Mouse (Mus musculus): ENCODE measurements around the gene Ptk7. TPM values are rescaled to one million over a fixed set of nuclear protein-coding genes. Genes with fewer than 3 reads are reported as not detected.
A peak's percentile ranks its signal among the peaks of the same experiment; 100 is the strongest.

The Ptk7 gene
- total and polyA plus RNA-seq, 2 experiments from 2014 or later = 22.5 to 62.6 TPM

GRCm38 (mm10) chr17:46519971-46520370 lies 109.3 kb downstream of the Ptk7 start:
- TF ChIP-seq CTCF (IDR thresholded peaks at IDR 0.05) = no peak
- 65% methylated on average over 10 of the region's 10 CpGs for WGBS
- Histone ChIP-seq H3K4me2 (ENCODE audit: low read depth, low read length, poor library complexity, severe bottlenecking) (no peak overlapping the region), H3K36me3 (ENCODE audit: insufficient read depth, low read length) (peaks cover 37% of the 10 kb centered on the region), H3K27ac (ENCODE audit: low read depth, low read length) (no peak overlapping the region), H3K27me3 (ENCODE audit: insufficient read depth, low read length) (no peaks in the 10 kb centered on the region), H3K4me1 (ENCODE audit: insufficient read depth, low read length) (no peaks in the 10 kb centered on the region), H3K4me3 (ENCODE audit: low read depth, low read length) (no peak overlapping the region), H3K9ac (replicated peaks; ENCODE audit: low read length, poor library complexity, severe bottlenecking) (no peak overlapping the region), H3K9me3 (ENCODE audit: low read length) (no peaks in the 10 kb centered on the region)
- DNase-seq (ENCODE audit: low spot score) (no peak), ATAC-seq (ENCODE audit: low FRiP score) (0 out of 2 replicates have a peak, but pooled peaks have one; percentile 21)

Small RNAs within 50 kb of the gene (microRNA-seq; reads per million reads assigned to microRNA genes)
- not detected for gene Mir6976 (ENCODE audit: borderline number of aligned reads)

Other genes with a start within 250 kb of the Ptk7 start
- gene Zfp318, start 245.8 kb downstream of the Ptk7 start, total RNA-seq (2014; rRNA removed) = 33.7 and 35.2 TPM in 2 replicates
- gene Zfp318, start 245.8 kb downstream of the Ptk7 start, polyA plus RNA-seq (2015; fragmentation: Nextera tagmentation; extraction: Ambion mirVana) = 21.8 and 25.0 TPM in 2 replicates
- 2.0 and 3.0 TPM in 2 replicates for gene Crip3, start 200.6 kb downstream of the Ptk7 start, total RNA-seq (2014; rRNA removed)
- 1.5 and 2.1 TPM in 2 replicates for gene Crip3, start 200.6 kb downstream of the Ptk7 start, polyA plus RNA-seq (2015; fragmentation: Nextera tagmentation; extraction: Ambion mirVana)
- 0.93 TPM in 1 of 2 replicates, not detected in the other for gene Slc22a7, start 191.0 kb downstream of the Ptk7 start, total RNA-seq (2014; rRNA removed)
- gene Slc22a7, start 191.0 kb downstream of the Ptk7 start, polyA plus RNA-seq (2015; fragmentation: Nextera tagmentation; extraction: Ambion mirVana) = 0.20 TPM in 1 of 2 replicates, not detected in the other
- 46.8 and 50.1 TPM in 2 replicates for gene Ttbk1, start 141.8 kb downstream of the Ptk7 start, total RNA-seq (2014; rRNA removed)
- 5.4 and 6.1 TPM in 2 replicates for gene Ttbk1, start 141.8 kb downstream of the Ptk7 start, polyA plus RNA-seq (2015; fragmentation: Nextera tagmentation; extraction: Ambion mirVana)
- 4.0 and 4.1 TPM in 2 replicates for gene Dnph1, start 132.8 kb downstream of the Ptk7 start, total RNA-seq (2014; rRNA removed)
- 10.2 and 10.4 TPM in 2 replicates for gene Dnph1, start 132.8 kb downstream of the Ptk7 start, polyA plus RNA-seq (2015; fragmentation: Nextera tagmentation; extraction: Ambion mirVana)
- gene Cul9, start 83.1 kb downstream of the Ptk7 start, total RNA-seq (2014; rRNA removed) = 53.8 and 70.9 TPM in 2 replicates
- 13.6 and 16.7 TPM in 2 replicates for gene Cul9, start 83.1 kb downstream of the Ptk7 start, polyA plus RNA-seq (2015; fragmentation: Nextera tagmentation; extraction: Ambion mirVana)
- gene Srf, start 73.3 kb downstream of the Ptk7 start, total RNA-seq (2014; rRNA removed) = 45.8 and 69.0 TPM in 2 replicates
- gene Srf, start 73.3 kb downstream of the Ptk7 start, polyA plus RNA-seq (2015; fragmentation: Nextera tagmentation; extraction: Ambion mirVana) = 2.6 and 3.3 TPM in 2 replicates
- gene Klc4, start 16.5 kb upstream of the Ptk7 start, total RNA-seq (2014; rRNA removed) = 24.5 and 28.5 TPM in 2 replicates
- 20.0 and 22.2 TPM in 2 replicates for gene Klc4, start 16.5 kb upstream of the Ptk7 start, polyA plus RNA-seq (2015; fragmentation: Nextera tagmentation; extraction: Ambion mirVana)
- gene Mrpl2, start 16.7 kb upstream of the Ptk7 start, total RNA-seq (2014; rRNA removed) = 46.7 and 47.4 TPM in 2 replicates
- 85.5 and 85.7 TPM in 2 replicates for gene Mrpl2, start 16.7 kb upstream of the Ptk7 start, polyA plus RNA-seq (2015; fragmentation: Nextera tagmentation; extraction: Ambion mirVana)
- 83.5 and 92.4 TPM in 2 replicates for gene Cul7, start 20.8 kb upstream of the Ptk7 start, total RNA-seq (2014; rRNA removed)
- 26.2 and 26.6 TPM in 2 replicates for gene Cul7, start 20.8 kb upstream of the Ptk7 start, polyA plus RNA-seq (2015; fragmentation: Nextera tagmentation; extraction: Ambion mirVana)
- 26.9 and 27.6 TPM in 2 replicates for gene Rrp36, start 44.8 kb upstream of the Ptk7 start, total RNA-seq (2014; rRNA removed)
- gene Rrp36, start 44.8 kb upstream of the Ptk7 start, polyA plus RNA-seq (2015; fragmentation: Nextera tagmentation; extraction: Ambion mirVana) = 47.1 and 52.2 TPM in 2 replicates
- gene Mea1, start 49.3 kb upstream of the Ptk7 start, total RNA-seq (2014; rRNA removed) = 130 and 171 TPM in 2 replicates
- gene Mea1, start 49.3 kb upstream of the Ptk7 start, polyA plus RNA-seq (2015; fragmentation: Nextera tagmentation; extraction: Ambion mirVana) = 314 and 362 TPM in 2 replicates
- 98.7 and 99.7 TPM in 2 replicates for gene Klhdc3, start 51.4 kb upstream of the Ptk7 start, total RNA-seq (2014; rRNA removed)
- 185 and 192 TPM in 2 replicates for gene Klhdc3, start 51.4 kb upstream of the Ptk7 start, polyA plus RNA-seq (2015; fragmentation: Nextera tagmentation; extraction: Ambion mirVana)
- 118 and 128 TPM in 2 replicates for gene Ppp2r5d, start 75.6 kb upstream of the Ptk7 start, total RNA-seq (2014; rRNA removed)
- gene Ppp2r5d, start 75.6 kb upstream of the Ptk7 start, polyA plus RNA-seq (2015; fragmentation: Nextera tagmentation; extraction: Ambion mirVana) = 94.1 and 103 TPM in 2 replicates
- gene Pex6, start 82.0 kb upstream of the Ptk7 start, total RNA-seq (2014; rRNA removed) = 37.8 and 38.5 TPM in 2 replicates
- gene Pex6, start 82.0 kb upstream of the Ptk7 start, polyA plus RNA-seq (2015; fragmentation: Nextera tagmentation; extraction: Ambion mirVana) = 17.6 and 18.3 TPM in 2 replicates
- 0.27 and 0.57 TPM in 2 replicates for gene Gnmt, start 99.7 kb upstream of the Ptk7 start, total RNA-seq (2014; rRNA removed)
- gene Gnmt, start 99.7 kb upstream of the Ptk7 start, polyA plus RNA-seq (2015; fragmentation: Nextera tagmentation; extraction: Ambion mirVana) = 0.88 and 1.5 TPM in 2 replicates
- 62.0 and 74.6 TPM in 2 replicates for gene Cnpy3, start 122.7 kb upstream of the Ptk7 start, total RNA-seq (2014; rRNA removed)
- 70.7 and 74.4 TPM in 2 replicates for gene Cnpy3, start 122.7 kb upstream of the Ptk7 start, polyA plus RNA-seq (2015; fragmentation: Nextera tagmentation; extraction: Ambion mirVana)
- gene Ptcra, start 134.2 kb upstream of the Ptk7 start, total RNA-seq (2014; rRNA removed) = not detected in 2 replicates
- gene Ptcra, start 134.2 kb upstream of the Ptk7 start, polyA plus RNA-seq (2015; fragmentation: Nextera tagmentation; extraction: Ambion mirVana) = 0.17 and 0.20 TPM in 2 replicates
- 39.2 and 39.3 TPM in 2 replicates for gene 2310039H08Rik, start 143.1 kb upstream of the Ptk7 start, total RNA-seq (2014; rRNA removed)
- gene 2310039H08Rik, start 143.1 kb upstream of the Ptk7 start, polyA plus RNA-seq (2015; fragmentation: Nextera tagmentation; extraction: Ambion mirVana) = 56.6 and 59.2 TPM in 2 replicates
- 42.3 and 43.2 TPM in 2 replicates for gene Rpl7l1, start 153.2 kb upstream of the Ptk7 start, total RNA-seq (2014; rRNA removed)
- 67.6 and 69.7 TPM in 2 replicates for gene Rpl7l1, start 153.2 kb upstream of the Ptk7 start, polyA plus RNA-seq (2015; fragmentation: Nextera tagmentation; extraction: Ambion mirVana)
- gene Bicral, start 229.0 kb upstream of the Ptk7 start, total RNA-seq (2014; rRNA removed) = 31.2 and 31.6 TPM in 2 replicates
- 6.5 and 7.0 TPM in 2 replicates for gene Bicral, start 229.0 kb upstream of the Ptk7 start, polyA plus RNA-seq (2015; fragmentation: Nextera tagmentation; extraction: Ambion mirVana)